Mouse (Mus musculus) heart, postnatal 0 days (tissue): ENCODE data around the gene Ncan. TPM values are rescaled to one million over a fixed set of nuclear protein-coding genes. Genes with fewer than 3 reads are reported as not detected.
"Not testable (repeated sequence)": the region's sequence is repeated elsewhere in the genome, so short reads cannot be mapped to it uniquely, and the experiment has no call there.

ENCODE experiments used
- ATAC-seq: fragments of 200-750 bp; cut with Nextera tagmentation; 2 replicates; pipeline ENCODE4 v1.8.0; 2017; ENCODE audit warnings: low read depth, moderate number of reproducible peaks, moderate library complexity; ENCODE audit not compliant: insufficient read depth
- DNase-seq: peaks from one replicate; pipeline ENCODE4 v3.0.0-alpha.2; 2016; ENCODE audit warnings: low spot score
- H3K27ac ChIP-seq: fragments of 300-500 bp; sonication (generic); 2 replicates; pipeline ENCODE4 v1.5.1; 2014; ENCODE audit warnings: low read depth, mild to moderate bottlenecking
- H3K27me3 ChIP-seq: fragments of 300-500 bp; sonication (generic); 2 replicates; pipeline ENCODE4 v1.6.1; 2014; ENCODE audit warnings: low read length, mixed read lengths; ENCODE audit not compliant: control insufficient read depth, insufficient read depth
- H3K36me3 ChIP-seq: fragments of 300-500 bp; sonication (generic); replicated peaks from 2 replicates; pipeline ENCODE4 v1.6.1; 2014; ENCODE audit warnings: low read length, mixed read lengths; ENCODE audit not compliant: control insufficient read depth, insufficient read depth
- H3K4me1 ChIP-seq: fragments of 300-500 bp; sonication (generic); 2 replicates; pipeline ENCODE4 v1.6.1; 2014; ENCODE audit warnings: antibody characterized with exemption; ENCODE audit not compliant: control insufficient read depth, insufficient read depth
- H3K4me2 ChIP-seq: fragments of 300-500 bp; sonication (generic); 2 replicates; pipeline ENCODE4 v1.6.1; 2014; ENCODE audit warnings: low read depth, mild to moderate bottlenecking, low read length, moderate library complexity
- H3K4me3 ChIP-seq: fragments of 300-500 bp; sonication (generic); 2 replicates; pipeline ENCODE4 v1.5.1; 2014; ENCODE audit warnings: low read depth, low read length
- H3K9ac ChIP-seq: fragments of 300-500 bp; sonication (generic); replicated peaks from 2 replicates; pipeline ENCODE4 v1.6.1; 2014; ENCODE audit warnings: low read depth, low read length, mixed read lengths
- H3K9me3 ChIP-seq: fragments of 300-500 bp; sonication (generic); replicated peaks from 2 replicates; pipeline ENCODE4 v1.6.1; 2016; ENCODE audit warnings: low read length; ENCODE audit not compliant: control insufficient read depth
- CTCF ChIP-seq: IDR thresholded peaks from 2 replicates; pipeline ENCODE4 v1.5.1; 2016; ENCODE audit warnings: antibody characterized with exemption, control low read depth, low read depth
- EP300 ChIP-seq: IDR thresholded peaks from 2 replicates; pipeline ENCODE4 v1.6.1; 2016; ENCODE audit warnings: antibody characterized with exemption, low read depth
- WGBS: fragments of 180-500 bp; shearing (Covaris S2); extraction: QIAGEN DNeasy Blood & Tissue Kit; methylation state at CpG from one replicate; pipeline ENCODE4 v1.1.7; 2014; 5-methylcytosine and 5-hydroxymethylcytosine counted together
- polyA plus RNA-seq: library from polyadenylated mRNA; unstranded; fragments of >200 nt; fragmentation: Nextera tagmentation; extraction: Ambion mirVana; gene quantifications from 2 replicates; pipeline ENCODE4 v1.2.1, GENCODE M21; 2015
- total RNA-seq: library from RNA; depleted of rRNA; stranded (reverse); fragments of >200 nt; gene quantifications from 2 replicates; pipeline ENCODE4 v1.2.3, GENCODE M21; 2014; ENCODE audit warnings: low replicate concordance

Ncan gene
- total and polyA plus RNA-seq, 2 experiments from 2014 or later, result 0.10 TPM; not detected in 1

- 53% methylated on average over 1 of the region's 1 CpGs for WGBS
- Histone ChIP-seq H3K27ac (no peak overlapping the region), H3K4me1 (peaks cover 16% of the 10 kb centered on the region), H3K27me3 (no peaks in the 10 kb centered on the region), H3K9me3 (no peaks in the 10 kb centered on the region), H3K9ac (no peak overlapping the region), H3K4me2 (no peak overlapping the region), H3K4me3 (no peak overlapping the region), H3K36me3 (peaks cover 16% of the 10 kb centered on the region)
- TF ChIP-seq EP300 (no peak), CTCF (no peak)
- DNase-seq (no peak), ATAC-seq (no peak)
Measured at GRCm38 (mm10) chr8:70073682-70074081, 47.0 kb downstream of the Ncan start.

- Histone ChIP-seq H3K4me3 (peak overlapping the region; percentile 34), H3K27ac (no peak overlapping the region), H3K4me1 (peaks cover 16% of the 10 kb centered on the region), H3K9me3 (no peaks in the 10 kb centered on the region), H3K27me3 (no peaks in the 10 kb centered on the region), H3K9ac (no peak overlapping the region), H3K36me3 (peaks cover 22% of the 10 kb centered on the region), H3K4me2 (peak overlapping the region; percentile 70)
- ATAC-seq (no peak), DNase-seq (peak; percentile 9)
- TF ChIP-seq CTCF (no peak), EP300 (no peak)
- 43% methylated on average over 8 of the region's 8 CpGs for WGBS
Measured at GRCm38 (mm10) chr8:70073120-70073519, 47.6 kb downstream of the Ncan start.

- TF ChIP-seq EP300 (no peak), CTCF (no peak)
- DNase-seq (peak; percentile 41), ATAC-seq (peak; percentile 67)
- peak within 1 kb of the TSS; percentile 70 for H3K4me2 ChIP-seq
- peaks cover 27% of the 10 kb centered on the region for H3K36me3 ChIP-seq
- no peaks in the 10 kb centered on the region for H3K27me3 ChIP-seq
- H3K9ac ChIP-seq, result no peak within 1 kb of the TSS
- no peak within 1 kb of the TSS for H3K27ac ChIP-seq
- peak within 1 kb of the TSS; percentile 34 for H3K4me3 ChIP-seq
- H3K4me1 ChIP-seq, result peaks cover 16% of the 10 kb centered on the region
- H3K9me3 ChIP-seq, result no peaks in the 10 kb centered on the region
- 8% methylated on average over 21 of the region's 27 CpGs for WGBS
Measured at GRCm38 (mm10) chr8:70072441-70073069, 48.1 kb downstream of the Ncan start, which contains the start of gene Tm6sf2. Gene Tm6sf2 (plus strand): TSS chr8:70072924.

GRCm38 (mm10) chr8:70071836-70072440, 48.7 kb downstream of the Ncan start:
- H3K9ac ChIP-seq, result no peak overlapping the region
- H3K4me3 ChIP-seq, result no peak overlapping the region
- WGBS, result 70% methylated on average over 2 of the region's 2 CpGs
- TF ChIP-seq CTCF (no peak), EP300 (no peak)
- peak; percentile 37; the same call in 1 of the 2 replicates for ATAC-seq
- peaks cover 28% of the 10 kb centered on the region for H3K36me3 ChIP-seq
- no peak for DNase-seq
- H3K27ac ChIP-seq, result no peak overlapping the region
- H3K4me1 ChIP-seq, result peaks cover 16% of the 10 kb centered on the region
- no peak overlapping the region for H3K4me2 ChIP-seq
- no peaks in the 10 kb centered on the region for H3K27me3 ChIP-seq
- no peaks in the 10 kb centered on the region for H3K9me3 ChIP-seq

GRCm38 (mm10) chr8:70057721-70058120, 63.0 kb downstream of the Ncan start:
- H3K36me3 ChIP-seq, result peaks cover 67% of the 10 kb centered on the region
- H3K9ac ChIP-seq, result no peak overlapping the region
- ATAC-seq (no peak), DNase-seq (no peak)
- 79% methylated on average over 1 of the region's 1 CpGs for WGBS
- H3K4me3 ChIP-seq, result no peak overlapping the region
- no peak for TF ChIP-seq CTCF
- TF ChIP-seq EP300, result no peak
- no peak overlapping the region for H3K4me2 ChIP-seq
- no peaks in the 10 kb centered on the region for H3K9me3 ChIP-seq
- H3K27ac ChIP-seq, result no peak overlapping the region
- H3K4me1 ChIP-seq, result no peaks in the 10 kb centered on the region
- no peaks in the 10 kb centered on the region for H3K27me3 ChIP-seq

DNA sequence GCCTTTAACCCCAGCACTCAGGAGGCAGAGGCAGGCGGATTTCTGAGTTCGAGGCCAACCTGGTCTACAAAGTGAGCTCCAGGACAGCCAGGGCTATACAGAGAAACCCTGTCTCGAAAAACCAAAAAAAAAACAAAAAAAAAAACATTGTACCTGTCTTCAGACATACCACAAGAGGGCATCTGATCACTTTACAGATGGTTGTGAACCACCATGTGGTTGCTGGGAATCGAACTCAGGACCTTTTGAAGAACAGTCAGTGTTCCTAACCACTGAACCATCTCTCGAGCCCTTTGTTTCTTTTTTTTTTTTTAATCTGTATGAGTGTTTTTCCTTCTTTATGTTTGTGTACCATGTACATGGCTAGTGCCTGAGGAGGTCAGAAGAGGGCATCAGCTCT, 70.2 kb downstream of the Ncan start:
- H3K9me3 ChIP-seq, H3K4me1 ChIP-seq, H3K27ac ChIP-seq, H3K27me3 ChIP-seq, ATAC-seq, H3K9ac ChIP-seq, H3K4me2 ChIP-seq, DNase-seq, H3K4me3 ChIP-seq: not testable (repeated sequence)
- 91% methylated on average over 5 of the region's 5 CpGs for WGBS
- peaks cover 54% of the 10 kb centered on the region for H3K36me3 ChIP-seq
